Mouse (Mus musculus) bone marrow macrophage, adult 2 months (primary cell): ENCODE measurements around the gene Plekhf1.

Experiments
- CTCF ChIP-seq: IDR thresholded peaks from 2 replicates; pipeline ENCODE4 v1.5.1; 2012; ENCODE audit warnings: low read depth, mild to moderate bottlenecking, low read length, moderate library complexity
- POLR2A ChIP-seq: IDR thresholded peaks from 2 replicates; pipeline ENCODE4 v1.6.1; 2012; ENCODE audit warnings: mild to moderate bottlenecking, low read depth, low read length, borderline replicate concordance

DNA sequence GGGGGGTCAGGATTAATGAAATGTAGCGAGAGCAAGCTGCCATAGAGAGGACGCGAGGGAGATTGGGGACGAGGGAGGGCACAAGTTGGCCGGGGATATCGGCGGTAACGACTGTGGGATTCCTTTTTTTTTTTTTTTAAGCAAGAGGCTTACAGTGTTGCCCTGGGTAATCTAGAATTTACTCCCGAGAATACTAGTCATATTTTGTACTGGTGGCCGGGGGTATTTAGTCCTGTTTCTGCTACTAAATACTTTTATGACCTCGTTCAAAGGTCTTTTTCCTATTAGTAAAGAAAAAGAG, 43.6 kb upstream of the Plekhf1 start:
- TF ChIP-seq POLR2A (no peak), CTCF (no peak)
